In genomic region chr17:11617552-11617951, GRCm38 (mm10) we compare ENCODE assay signal across 22 mouse cellular contexts.
"Had no signal": no experiment of that assay in that cellular context is flagged by ENCODE, and none has a peak within 500 bp of the region (broad histone marks: within the 10 kb centered on the region; RNA-seq: fewer than 3 reads in every experiment).

No protein-coding gene starts in this region.

- H3K4me1 ChIP-seq: limb, embryonic 15.5 days; neural tube, embryonic 12.5 days; stomach, embryonic 15.5 days had no signal

- H3K4me3 ChIP-seq: limb, embryonic 12.5 days; limb, embryonic 15.5 days; midbrain, embryonic 12.5 days; midbrain, embryonic 15.5 days; neural tube, embryonic 12.5 days; neural tube, embryonic 15.5 days; stomach, embryonic 15.5 days had no signal

- ATAC-seq: liver, postnatal 0 days; lung, postnatal 0 days; midbrain, embryonic 15.5 days had no signal

- DNase-seq: kidney, adult 2 months; kidney, postnatal 25 days; layer of hippocampus, adult 9-11 months; left cerebral cortex, postnatal 4 days; liver, postnatal 0 days; lung, embryonic 14.5 days; right cerebral cortex, adult 18-20 months; right cerebral cortex, postnatal 25 days; spleen, adult 18-20 months; thymus, postnatal 25 days had no signal

- H3K36me3 ChIP-seq: limb, embryonic 12.5 days; limb, embryonic 15.5 days; midbrain, embryonic 12.5 days; midbrain, embryonic 15.5 days; neural tube, embryonic 12.5 days; neural tube, embryonic 15.5 days; stomach, embryonic 15.5 days had no signal

- H3K4me2 ChIP-seq: limb, embryonic 12.5 days; limb, embryonic 15.5 days; liver, embryonic 11.5 days; lung, embryonic 14.5 days; midbrain, embryonic 12.5 days; midbrain, embryonic 15.5 days; neural tube, embryonic 12.5 days; neural tube, embryonic 15.5 days; stomach, embryonic 15.5 days had no signal

- H3K9me3 ChIP-seq: limb, embryonic 12.5 days; limb, embryonic 15.5 days; midbrain, embryonic 12.5 days; midbrain, embryonic 15.5 days; neural tube, embryonic 12.5 days; neural tube, embryonic 15.5 days; stomach, embryonic 15.5 days had no signal

- H3K27me3 ChIP-seq: limb, embryonic 15.5 days; midbrain, embryonic 12.5 days; midbrain, embryonic 15.5 days; neural tube, embryonic 12.5 days; neural tube, embryonic 15.5 days; stomach, embryonic 15.5 days had no signal

- H3K27ac ChIP-seq: kidney, postnatal 0 days; limb, embryonic 12.5 days; limb, embryonic 15.5 days; liver, embryonic 14.5 days; macrophage; midbrain, embryonic 12.5 days; midbrain, embryonic 15.5 days; neural tube, embryonic 12.5 days; neural tube, embryonic 15.5 days; stomach, embryonic 15.5 days had no signal

- H3K9ac ChIP-seq: limb, embryonic 12.5 days; limb, embryonic 15.5 days; liver, embryonic 14.5 days; liver, postnatal 0 days; lung, embryonic 14.5 days; midbrain, embryonic 12.5 days; midbrain, embryonic 15.5 days; neural tube, embryonic 12.5 days; neural tube, embryonic 15.5 days; stomach, embryonic 15.5 days had no signal
